Mouse (Mus musculus): ENCODE results near the gene Tmem192.

DNA sequence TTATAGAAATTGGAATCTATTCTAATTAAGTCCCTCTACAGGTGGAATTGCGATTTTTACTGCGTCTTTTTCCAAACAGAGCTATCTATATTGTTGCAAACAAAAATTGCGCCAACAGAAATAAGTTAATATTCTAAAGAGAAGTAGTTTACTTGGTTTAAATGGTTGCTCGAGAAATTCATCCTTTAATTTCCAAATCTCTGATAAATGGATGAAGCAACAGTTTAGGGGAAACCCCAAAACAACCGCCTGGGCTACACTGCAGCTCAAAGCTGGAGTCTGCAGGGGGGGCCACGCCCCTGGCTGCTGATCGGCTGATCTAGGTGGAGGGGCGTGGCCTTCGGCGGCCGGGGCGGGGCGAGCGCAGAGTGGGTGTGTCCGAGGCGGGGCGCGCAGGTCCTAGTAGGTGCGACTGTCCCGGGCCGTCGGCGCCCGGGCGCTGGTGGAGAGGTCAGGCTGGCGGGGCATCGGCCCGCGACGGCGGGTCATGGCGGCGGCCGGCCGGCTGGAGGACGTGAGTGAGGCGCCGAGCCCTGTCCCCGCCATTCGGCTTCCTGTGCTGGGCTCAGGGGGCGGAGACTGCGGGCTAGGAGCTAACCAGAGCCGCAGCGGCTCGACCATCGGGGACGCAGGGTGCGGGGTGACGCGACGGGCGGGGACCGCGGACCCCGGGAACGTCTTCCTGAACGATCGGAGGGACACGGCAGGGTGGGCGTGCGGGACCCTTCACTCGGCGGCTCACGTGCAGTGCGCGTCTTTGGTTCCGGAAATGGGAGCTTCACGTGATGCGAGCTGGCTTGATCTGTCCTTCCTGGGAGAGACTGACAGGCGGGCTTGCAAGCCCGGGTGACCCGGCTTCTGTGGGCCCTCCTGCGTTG is at the start of gene Tmem192:
- TF ChIP-seq GATA1 (IDR thresholded peaks at IDR 0.05; ENCODE audit: low read length) (no peak), TAL1 (IDR thresholded peaks at IDR 0.05; ENCODE audit: low read length) (no peak)

Data from erythroblast, embryonic 14.5 days (primary cell).